Mouse (Mus musculus) mouse trophoblast stem cell (cell line): Measurements from ENCODE around the gene Neu1.
"Not testable (repeated sequence)": the region's sequence is repeated elsewhere in the genome, so short reads cannot be mapped to it uniquely, and the experiment has no call there.

ENCODE experiments used
- in situ Hi-C, 2 experiments: fragments of 300-500 bp; cut with MseI, MboI; formaldehyde crosslinking; loops; 2 replicates in 1 of 2; 3 replicates in 1 of 2; pipeline ENCODE4 v1.15.1; 2025

Gene Neu1

DNA sequence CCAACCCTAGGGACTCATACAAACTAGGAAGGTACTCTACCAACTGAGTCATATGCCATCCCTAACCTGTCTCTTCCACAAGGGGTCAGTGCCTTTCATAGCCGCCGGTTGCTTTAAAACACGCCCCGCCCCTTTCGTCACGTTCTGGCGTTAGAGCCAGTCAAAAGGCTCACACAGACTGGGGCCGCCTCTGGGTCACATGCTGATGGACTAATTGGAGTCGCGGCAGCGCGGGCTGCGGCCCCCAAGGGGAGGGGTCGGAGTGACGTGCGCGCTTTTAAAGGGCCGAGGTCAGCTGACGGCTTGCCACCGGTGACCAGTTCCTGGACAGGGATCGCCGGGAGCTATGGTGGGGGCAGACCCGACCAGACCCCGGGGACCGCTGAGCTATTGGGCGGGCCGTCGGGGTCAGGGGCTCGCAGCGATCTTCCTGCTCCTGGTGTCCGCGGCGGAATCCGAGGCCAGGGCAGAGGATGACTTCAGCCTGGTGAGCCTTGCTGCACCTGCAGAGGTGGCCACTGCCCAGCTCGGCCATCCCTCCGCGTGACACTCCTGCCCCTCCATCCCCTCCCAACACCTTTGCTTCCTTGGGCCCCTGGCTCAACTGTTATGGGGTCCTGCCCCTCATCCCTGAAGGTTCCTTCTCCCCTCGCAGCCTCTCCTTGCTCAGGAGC lies at the start of gene Neu1:
Gene Neu1 (plus strand): TSS at position 193 of the 674 bp plus-strand sequence.
- in situ Hi-C loops = no loop called here

DNA sequence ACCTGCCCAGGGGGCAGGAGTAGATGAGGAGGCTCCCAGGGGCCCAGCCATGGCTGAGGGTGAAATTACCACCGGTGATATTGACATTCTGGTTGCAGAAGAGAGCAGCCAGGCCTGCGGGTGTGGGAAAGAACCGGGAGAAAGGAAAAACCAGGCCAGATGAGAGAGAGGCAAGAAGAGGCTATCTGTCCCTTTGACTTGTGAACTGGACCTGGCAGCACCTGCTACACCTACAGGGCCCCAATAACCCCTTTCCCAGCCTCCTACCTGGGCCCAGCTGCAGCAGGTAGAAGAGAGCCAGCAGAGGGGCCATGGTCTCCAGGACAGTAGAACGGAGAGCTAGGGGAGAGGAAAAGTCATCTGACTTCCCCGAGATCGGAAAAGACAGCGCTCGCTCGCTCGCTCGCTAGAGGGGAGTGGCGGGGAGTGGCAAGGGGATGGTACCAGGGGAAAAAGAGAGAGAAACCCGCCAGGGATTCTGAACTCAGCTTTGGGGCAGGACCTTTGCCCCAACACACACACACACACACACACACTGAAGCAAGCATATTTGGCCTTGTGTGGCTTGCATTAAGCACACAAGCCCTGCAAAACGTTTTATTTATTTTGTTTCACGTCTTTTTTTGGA lies 49.3 kb upstream of the Neu1 start, which contains the start of gene Gm20547:
Gene Gm20547 (minus strand): TSS at position 360 of the 628 bp plus-strand sequence.
- in situ Hi-C loops = no loop called here

DNA sequence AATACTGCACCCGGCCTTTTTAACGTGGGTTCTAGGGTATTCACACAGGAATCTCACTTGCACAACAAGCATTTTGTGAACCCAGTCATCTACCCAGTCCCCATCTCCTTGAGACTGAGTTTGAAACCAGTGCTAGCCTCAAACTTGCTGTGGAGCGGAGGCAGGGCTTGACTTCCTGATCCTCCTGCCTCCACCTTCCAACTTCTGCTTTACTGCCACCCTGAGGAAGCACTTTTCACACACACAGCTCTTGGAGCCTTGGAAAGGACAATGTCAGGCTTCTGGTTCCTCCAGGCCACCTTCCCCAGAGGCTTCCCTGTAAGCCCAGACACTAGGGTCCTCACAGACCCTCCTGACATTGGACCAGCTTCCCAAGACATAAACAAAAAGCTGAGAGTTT lies 47.7 kb upstream of the Neu1 start:
- in situ Hi-C loops = no loop called here

DNA sequence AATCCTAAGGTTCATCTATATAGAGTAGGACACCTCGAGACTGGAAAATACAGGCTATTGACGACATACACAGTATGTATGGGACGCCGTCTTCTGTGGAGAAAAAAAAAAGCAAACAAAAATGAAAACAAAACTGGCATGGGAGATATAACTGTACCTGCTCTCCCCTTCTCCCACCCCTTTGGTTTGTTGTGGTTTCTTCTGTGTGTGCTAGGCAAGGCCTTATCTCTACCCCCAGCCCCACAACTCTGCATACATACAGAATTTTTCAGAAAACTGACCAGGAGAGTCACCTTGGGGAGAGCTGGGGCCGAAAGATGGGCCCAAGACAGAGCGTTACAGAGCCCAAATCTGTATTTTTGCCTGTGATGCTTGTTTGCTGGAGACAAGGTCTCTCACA lies 46.3 kb upstream of the Neu1 start:
- in situ Hi-C loops = no loop called here

DNA sequence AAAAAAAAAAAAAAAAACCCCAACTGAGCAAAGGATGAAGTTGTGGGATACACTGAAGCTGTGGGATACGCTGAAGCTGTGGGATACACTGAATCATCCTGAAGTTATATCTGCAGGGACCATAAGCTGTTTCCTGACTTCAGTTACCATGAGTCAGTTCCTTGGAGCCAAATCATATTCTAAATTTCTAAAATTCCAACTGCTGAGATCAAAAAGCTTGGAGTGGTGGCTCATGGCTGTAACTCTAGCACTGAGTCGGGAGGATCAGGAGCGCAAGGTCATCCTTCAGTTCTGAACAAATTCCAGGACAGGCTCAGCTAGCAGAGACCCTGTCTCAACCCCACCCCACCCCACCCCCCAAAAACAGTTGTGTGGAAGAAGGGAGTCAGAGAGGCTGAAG lies 45.4 kb upstream of the Neu1 start:
- in situ Hi-C loops = no loop called here

DNA sequence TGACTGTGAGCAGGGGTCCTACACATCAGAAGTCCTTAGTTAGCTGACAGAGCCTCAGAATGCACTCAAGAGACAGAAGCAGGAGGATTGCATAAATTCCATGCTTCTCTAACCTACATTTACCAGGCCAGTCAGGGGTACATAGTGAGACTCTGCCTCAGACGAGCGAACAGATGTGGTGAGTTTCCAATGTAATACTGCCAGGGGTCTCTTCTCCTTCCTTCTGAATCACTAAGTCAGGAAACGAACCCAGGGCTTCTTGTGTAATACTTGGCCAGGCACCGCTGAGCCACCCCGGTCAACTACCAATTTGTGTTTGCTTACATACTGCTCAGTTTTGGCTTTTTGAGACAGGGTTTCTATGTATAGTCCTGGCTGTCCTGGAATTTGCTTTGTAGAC lies 43.1 kb upstream of the Neu1 start:
- in situ Hi-C loops = no loop called here

DNA sequence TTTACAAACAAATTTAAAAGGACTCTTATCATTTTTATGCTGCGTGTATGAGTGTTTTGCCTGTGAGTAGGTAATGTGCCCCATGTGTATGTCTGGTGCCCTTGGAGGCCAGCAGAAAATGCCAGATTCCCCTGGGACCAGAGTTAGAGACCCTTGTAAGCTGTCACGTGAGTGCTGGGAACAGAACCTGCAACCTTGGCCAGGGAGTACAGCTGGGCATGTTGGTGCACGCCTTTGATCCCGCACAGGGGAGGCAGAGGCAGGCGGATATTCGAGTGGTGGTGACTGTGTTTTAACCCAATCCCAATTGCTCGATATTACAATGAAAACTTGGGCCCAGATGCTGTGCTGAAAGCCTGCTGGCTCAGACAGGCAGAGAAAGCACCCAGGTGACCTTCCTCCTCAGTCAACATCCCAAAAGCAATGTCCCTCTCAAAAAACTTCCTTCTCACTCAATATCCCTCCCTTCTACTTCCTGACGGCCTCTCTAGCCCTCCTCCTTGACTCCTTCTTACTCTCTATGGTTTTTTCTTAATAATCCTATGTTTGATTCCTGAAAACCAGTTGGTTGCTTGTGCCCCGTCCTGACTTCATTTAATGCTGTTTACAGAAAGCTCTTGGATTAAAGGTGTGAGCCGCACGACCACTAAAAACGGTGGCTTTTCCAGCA lies 40.8 kb upstream of the Neu1 start:
- in situ Hi-C loops = no loop called here

DNA sequence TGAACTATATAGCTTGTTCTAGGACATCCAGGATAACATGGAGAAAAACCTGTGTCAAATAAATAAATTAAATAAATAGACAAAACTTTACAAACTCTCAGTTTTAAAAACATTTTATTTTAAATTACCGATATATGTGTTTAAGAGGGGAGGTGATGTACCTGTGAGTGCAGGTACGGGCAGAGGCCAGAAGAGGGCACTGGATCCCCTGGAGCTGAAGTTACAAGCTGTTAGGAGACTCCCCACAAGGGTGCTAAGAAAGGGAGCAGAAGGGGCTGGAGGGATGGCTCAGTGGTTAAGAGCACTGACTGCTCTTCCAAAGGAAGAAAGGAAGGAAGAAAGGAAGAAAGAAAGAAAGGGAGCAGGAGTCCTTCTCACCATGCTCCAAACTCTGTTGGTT lies 39.7 kb upstream of the Neu1 start:
- in situ Hi-C loops = no loop called here

DNA sequence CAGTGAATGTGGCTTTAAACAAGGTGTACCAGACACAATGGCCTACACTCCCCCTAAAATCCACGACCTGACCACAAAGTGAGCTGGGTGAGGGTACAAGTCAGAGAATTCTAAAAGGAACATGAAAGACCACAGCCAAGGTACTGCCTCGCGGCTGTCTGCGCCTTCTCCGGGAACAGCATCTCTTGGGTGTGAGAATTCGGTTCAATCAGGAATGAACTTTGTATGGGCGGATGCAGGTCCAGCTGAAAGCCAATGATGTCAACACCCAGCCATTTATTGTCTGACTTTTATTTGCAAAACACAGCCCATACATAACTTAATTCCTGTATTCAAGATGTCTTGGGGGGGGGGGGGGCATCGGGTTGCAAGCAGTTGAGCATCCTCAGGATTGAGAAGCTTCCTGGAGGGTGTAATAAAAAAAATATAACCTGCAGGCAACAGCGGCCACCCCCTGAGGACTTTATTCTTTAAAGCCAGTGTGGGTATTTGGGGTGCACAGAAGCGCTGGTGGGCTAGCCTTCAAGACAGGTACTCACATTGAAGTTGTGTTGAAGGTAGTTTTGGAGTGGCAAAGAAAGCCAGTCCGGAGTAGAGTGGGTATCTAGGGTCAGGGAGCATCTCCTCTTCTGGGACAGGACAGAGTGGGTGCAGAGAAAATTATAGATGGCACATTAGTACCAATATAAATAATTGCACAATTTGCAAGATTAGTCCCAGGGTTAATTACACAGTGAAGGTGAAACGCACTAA lies 37.8 kb upstream of the Neu1 start:
- in situ Hi-C loops = no loop called here

DNA sequence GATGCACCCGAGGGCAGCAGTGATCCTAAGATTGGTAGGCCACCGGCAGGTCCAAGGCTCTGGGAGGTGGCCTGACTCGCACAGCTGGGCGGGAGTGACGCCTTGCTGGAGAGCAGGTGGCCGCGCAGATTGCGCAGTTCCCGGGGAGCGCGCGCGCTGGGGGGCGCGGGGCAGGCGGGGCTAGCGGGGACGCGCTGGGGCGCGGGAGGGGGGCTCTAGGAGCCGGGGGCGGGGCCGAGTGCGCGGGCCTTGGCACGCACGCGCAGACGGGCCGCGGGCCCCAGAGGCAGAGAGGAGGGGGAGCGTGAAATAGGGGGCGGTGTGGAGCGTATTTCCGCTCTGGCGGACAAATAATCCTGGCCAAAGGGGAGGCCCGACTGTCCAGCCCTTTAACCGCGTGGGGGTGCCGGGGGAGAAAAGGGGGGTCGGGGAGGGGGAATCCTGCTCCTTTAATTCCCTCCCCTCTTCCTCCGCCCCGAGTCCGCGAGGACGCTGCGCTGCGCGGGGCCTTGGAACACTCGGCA lies 36.9 kb upstream of the Neu1 start:
- in situ Hi-C loops = no loop called here

DNA sequence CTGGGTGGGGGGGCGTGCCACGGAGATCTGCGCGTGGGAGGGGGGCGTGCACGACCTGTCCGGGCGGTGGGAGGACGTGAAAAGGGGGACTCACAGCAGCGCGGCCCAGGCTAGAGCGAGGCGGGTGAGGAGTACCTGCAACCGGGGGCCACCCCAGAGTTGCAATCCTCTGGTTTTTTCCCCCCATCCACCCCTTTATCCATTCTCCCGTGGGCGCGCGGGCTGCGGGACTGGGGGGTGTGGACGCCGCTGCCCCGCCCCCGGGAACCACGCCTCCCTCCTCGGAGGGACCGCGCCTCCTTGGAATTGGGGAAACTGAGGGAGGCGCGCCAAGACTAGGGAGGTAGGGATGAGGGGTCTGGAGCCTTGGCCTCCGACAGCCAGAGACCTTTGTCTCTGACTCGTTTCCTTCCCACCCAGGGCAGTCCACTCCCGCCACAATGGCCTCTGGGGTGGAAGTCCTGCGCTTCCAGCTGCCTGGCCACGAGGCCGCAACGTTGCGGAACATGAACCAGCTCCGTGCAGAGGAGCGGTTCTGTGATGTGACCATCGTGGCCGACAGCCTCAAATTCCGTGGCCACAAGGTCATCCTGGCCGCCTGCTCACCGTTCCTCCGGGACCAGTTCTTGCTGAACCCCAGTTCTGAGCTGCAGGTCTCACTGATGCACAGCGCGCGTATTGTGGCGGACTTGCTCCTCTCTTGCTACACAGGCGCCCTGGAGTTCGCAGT lies 36.1 kb upstream of the Neu1 start:
- in situ Hi-C loops = no loop called here

DNA sequence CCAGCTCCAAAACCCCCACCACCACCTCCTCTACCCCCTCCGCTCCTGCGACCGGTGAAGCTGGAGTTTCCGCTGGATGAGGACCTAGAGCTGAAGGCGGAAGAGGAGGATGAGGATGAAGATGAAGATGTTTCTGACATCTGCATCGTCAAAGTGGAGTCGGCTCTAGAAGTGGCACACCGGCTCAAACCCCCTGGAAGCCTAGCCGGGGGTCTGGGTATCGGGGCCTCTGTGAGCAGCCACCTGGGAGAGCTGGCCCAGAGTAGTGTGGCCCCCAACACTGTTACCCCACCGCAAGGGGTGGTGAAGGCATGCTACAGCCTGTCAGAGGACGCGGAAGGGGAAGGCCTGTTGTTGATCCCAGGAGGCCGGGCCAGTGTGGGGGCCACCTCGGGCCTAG lies 35.3 kb upstream of the Neu1 start:
- in situ Hi-C loops = no loop called here

DNA sequence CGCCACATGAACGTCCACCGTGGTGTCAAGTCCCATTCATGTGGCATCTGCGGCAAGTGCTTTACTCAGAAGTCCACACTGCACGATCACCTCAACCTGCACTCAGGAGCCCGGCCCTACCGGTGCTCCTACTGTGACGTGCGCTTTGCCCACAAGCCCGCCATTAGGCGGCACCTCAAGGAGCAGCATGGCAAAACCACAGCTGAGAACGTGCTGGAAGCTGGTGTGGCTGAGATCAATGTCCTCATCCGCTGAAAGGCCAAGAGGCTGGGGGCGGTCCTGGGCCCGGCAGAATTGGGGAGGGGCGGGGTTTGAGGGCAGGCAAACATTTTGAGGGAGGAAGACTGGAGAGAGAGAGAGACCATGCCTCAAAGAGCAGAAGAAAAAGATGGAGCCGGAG lies 34.7 kb upstream of the Neu1 start:
- in situ Hi-C loops = no loop called here

DNA sequence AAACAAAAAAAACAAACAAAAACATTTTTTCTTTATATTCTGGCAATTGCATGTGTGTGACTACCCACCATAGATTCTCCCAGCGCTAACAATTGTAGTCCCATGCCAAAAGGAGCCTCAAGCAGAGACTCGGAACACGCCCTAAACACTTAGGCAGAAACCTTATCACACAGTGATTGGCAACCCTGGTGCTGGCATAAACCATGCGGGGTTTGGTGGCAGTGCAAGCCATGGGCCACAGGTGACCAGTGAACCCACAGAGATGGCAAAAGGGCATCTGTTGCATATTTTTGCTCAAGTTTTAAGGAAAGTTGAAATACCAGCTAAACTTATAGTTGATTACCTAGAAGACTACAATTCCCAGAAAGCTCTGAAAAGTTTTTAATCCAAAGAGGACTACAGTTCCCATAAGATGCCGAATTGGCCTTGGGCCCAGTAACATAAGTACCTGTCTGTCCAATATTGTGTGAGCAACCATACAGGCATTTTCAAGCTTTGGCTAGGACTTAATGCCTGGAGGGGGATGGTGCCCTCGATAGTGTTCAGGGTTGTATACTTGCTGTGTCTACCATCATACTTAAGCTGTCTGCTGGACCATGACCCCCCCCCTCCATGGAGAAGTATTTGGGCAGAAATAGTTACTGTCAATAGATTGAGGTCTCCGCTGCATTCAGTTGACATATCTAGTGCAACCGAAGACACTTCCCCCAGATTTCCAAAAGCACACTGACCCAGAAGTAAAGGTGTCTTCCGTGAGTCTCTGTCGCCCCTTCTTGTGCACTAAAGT lies 33.5 kb upstream of the Neu1 start:
- in situ Hi-C loops = no loop called here

DNA sequence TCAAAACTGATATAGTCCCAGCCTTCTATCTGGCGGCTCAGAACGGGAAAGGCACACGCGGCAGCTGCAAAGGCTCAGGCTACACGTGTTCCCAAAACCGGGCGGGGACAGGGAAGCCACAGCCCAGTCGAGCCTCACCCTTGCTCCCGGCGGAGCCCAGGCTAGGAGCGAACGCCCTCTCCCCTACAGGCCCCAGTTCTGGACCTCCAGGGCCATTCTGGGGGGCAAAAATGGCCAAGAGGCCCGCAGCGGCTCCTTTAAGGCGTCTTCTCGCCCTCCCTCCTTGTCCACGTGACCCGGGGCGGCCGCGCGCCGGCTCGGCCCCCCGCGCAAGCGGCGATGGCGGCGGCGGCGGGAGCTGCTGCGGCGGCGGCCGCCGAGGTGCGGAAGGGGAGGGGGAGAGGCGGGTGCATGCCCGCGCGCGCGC lies 32.9 kb upstream of the Neu1 start, which contains the start of the genes C2 and Ehmt2:
Gene C2 (minus strand): TSS at position 106 of the 427 bp plus-strand sequence.
Gene Ehmt2 (plus strand): TSS at position 310 of the 427 bp plus-strand sequence.
- in situ Hi-C loops = no loop called here

DNA sequence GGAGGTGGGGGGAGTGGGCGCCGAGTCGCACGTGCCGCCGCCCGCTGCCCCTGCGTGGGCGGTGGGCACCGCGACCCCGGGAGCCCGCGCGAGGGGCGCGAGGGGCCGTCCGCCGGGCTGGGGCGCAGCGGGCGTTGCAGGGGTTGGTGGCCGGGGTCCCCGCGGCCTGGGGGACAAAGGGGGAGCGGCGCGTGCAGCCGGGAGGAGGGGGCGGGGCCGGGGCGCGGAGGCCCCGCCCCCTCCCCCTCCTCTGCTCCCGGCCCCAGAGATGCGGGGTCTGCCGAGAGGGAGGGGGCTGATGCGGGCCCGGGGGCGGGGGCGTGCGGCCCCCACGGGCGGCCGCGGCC lies 32.4 kb upstream of the Neu1 start:
- in situ Hi-C loops = no loop called here

DNA sequence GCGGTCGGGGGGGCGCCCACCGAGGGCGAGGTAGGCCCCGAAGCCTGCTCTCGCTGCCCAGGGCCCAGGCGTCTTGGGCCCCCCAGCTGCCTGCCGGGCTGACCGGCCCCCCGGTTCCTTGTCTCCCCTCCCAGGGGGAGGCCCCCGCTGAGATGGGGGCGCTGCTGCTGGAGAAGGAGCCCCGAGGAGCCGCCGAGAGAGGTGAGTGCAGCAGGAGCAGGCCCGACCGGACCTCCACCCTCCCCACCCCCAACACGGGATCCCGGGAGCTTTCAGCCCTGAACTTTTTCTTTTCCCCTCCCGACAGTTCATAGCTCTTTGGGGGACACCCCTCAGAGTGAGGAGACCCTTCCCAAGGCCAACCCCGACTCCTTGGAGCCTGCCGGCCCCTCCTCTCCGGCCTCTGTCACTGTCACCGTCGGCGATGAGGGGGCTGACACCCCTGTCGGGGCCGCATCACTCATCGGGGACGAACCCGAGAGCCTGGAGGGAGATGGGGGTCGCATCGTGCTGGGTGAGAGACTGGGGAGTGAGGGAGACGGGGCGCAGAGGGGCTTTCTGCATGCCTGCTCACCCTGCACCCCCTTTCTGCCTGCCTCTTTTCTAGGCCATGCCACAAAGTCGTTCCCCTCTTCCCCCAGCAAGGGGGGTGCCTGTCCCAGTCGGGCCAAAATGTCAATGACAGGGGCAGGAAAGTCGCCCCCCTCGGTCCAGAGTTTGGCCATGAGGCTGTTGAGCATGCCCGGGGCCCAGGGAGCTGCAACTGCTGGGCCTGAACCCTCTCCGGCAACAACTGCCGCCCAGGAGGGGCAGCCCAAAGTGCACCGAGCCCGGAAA lies 31.8 kb upstream of the Neu1 start:
- in situ Hi-C loops = no loop called here

DNA sequence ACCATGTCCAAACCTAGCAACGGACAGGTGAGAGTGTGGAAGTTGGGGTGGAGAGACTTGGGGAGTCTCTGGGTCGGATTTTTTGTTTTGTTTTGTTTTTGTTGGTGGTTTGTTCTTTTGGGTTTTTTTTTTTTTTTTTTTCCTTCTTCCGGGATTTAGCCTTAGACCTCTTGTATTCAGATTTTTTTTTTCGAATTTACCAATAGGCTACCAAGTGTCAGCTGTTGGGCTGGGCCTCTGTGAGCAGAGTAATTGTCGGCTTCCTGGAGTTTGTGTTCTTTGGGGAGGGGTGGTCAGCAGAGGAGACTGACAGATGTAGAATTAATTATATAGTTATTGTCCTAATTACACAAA lies 31.2 kb upstream of the Neu1 start:
- in situ Hi-C loops = no loop called here

DNA sequence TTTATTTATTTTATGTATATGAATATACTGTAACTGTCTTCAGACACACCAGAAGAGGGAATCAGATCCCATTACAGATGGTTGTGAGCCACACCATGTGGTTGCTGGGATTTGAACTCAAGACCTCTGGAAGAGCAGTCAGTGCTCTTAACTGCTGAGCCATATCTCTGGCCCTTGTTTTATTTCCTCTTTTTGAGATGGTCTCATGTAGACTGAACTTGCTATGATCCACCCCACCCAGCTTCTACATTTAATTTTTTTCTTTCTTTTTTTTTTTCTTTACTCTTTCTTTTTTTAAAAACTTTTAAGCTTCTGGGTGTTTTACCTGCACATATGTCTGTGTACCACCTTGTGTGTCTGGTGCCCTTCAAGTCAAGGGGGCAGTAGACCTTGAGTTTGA lies 30.2 kb upstream of the Neu1 start:
- in situ Hi-C loops = not testable (repeated sequence)

DNA sequence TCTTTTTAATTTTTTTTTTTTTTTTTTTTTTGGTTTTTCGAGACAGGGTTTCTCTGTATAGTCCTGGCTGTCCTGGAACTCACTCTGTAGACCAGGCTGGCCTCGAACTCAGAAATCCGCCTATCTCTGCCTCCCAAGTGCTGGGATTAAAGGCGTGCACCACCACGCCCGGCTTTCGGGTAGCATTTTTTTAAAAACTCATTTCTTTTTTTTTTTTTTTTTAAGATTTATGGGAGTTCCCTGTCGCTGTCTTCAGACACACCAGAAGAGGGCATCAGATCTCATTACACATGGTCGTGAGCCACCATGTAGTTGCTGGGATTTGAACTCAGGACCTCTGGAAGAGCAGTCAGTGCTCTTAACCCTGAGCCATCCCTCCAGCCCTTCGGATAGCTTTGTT lies 29.1 kb upstream of the Neu1 start:
- in situ Hi-C loops = not testable (repeated sequence)
